Mouse (Mus musculus) CD4-positive, CD25-positive, alpha-beta regulatory T cell, adult 2 months (primary cell): Measurements from ENCODE around the gene Gm20388.

Experiments used
- DNase-seq: peaks from one replicate; pipeline ENCODE4 v3.0.0-alpha.2; 2012; ENCODE audit warnings: low read depth, low spot score

The Gm20388 gene

GRCm38 (mm10) chr8:123345856-123346255, 3435.2 kb downstream of the Gm20388 start:
- DNase-seq = no peak

- DNase-seq = no peak
Measured at GRCm38 (mm10) chr8:123347293-123347692, 3436.7 kb downstream of the Gm20388 start.

- no peak for DNase-seq
Measured at GRCm38 (mm10) chr8:123348237-123348843, 3437.7 kb downstream of the Gm20388 start.

- DNase-seq = no peak
Measured at GRCm38 (mm10) chr8:123349073-123349472, 3438.4 kb downstream of the Gm20388 start.

GRCm38 (mm10) chr8:123352118-123352517, 3441.5 kb downstream of the Gm20388 start:
- DNase-seq = no peak

GRCm38 (mm10) chr8:123352786-123353185, 3442.1 kb downstream of the Gm20388 start:
- DNase-seq = no peak

GRCm38 (mm10) chr8:123353216-123353615, 3442.6 kb downstream of the Gm20388 start:
- DNase-seq = no peak

- peak; percentile 85 for DNase-seq
Measured at GRCm38 (mm10) chr8:123361082-123361739, 3450.6 kb downstream of the Gm20388 start.

- peak; percentile 98 for DNase-seq
Measured at GRCm38 (mm10) chr8:123373403-123374238, 3463.0 kb downstream of the Gm20388 start, which contains the start of gene Tcf25. Gene Tcf25 (plus strand): TSS chr8:123373753.

- peak; percentile 97 for DNase-seq
Measured at GRCm38 (mm10) chr8:123374239-123374578, 3463.6 kb downstream of the Gm20388 start.

GRCm38 (mm10) chr8:123375701-123376100, 3465.1 kb downstream of the Gm20388 start:
- DNase-seq = no peak

- no peak for DNase-seq
Measured at GRCm38 (mm10) chr8:123376106-123376505, 3465.5 kb downstream of the Gm20388 start.

- no peak for DNase-seq
Measured at GRCm38 (mm10) chr8:123381711-123382110, 3471.1 kb downstream of the Gm20388 start.

- no peak for DNase-seq
Measured at GRCm38 (mm10) chr8:123382516-123382915, 3471.9 kb downstream of the Gm20388 start.

- peak; percentile 65 for DNase-seq
Measured at GRCm38 (mm10) chr8:123384883-123385540, 3474.4 kb downstream of the Gm20388 start.

- DNase-seq = no peak
Measured at GRCm38 (mm10) chr8:123387041-123387440, 3476.4 kb downstream of the Gm20388 start.

GRCm38 (mm10) chr8:123387801-123388200, 3477.2 kb downstream of the Gm20388 start:
- no peak for DNase-seq

- DNase-seq = no peak
Measured at GRCm38 (mm10) chr8:123389026-123389425, 3478.4 kb downstream of the Gm20388 start.

GRCm38 (mm10) chr8:123398308-123398707, 3487.7 kb downstream of the Gm20388 start:
- DNase-seq = no peak

- no peak for DNase-seq
Measured at GRCm38 (mm10) chr8:123401936-123402335, 3491.3 kb downstream of the Gm20388 start.

GRCm38 (mm10) chr8:123402730-123403326, 3492.2 kb downstream of the Gm20388 start:
- no peak for DNase-seq
